ENCODE assay signal across 30 mouse cellular contexts in the genomic region with DNA sequence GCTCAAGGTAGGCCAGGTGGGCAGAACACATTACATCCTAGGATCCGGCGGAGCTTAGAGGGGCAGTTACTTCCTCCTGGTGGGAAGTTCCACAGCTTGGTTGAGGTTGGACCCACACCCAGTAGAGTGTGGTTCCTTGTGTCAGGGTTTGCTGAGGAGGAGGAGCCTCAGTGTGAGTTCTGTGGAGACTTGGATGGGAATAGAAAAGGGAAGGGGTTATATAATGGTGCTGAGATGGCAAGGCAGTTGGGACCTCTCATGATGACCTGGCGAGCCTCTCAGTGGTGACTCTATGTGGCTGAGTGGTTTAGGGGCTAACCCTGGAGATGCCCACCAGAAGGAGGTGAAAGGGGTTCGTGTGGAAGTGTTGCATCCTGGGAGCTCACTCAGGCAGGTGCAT. TPM values are rescaled to one million over a fixed set of nuclear protein-coding genes. Genes with fewer than 3 reads are reported as not detected.
DNase-seq lines count a peak whose midpoint lies in the region; ATAC-seq and TF ChIP-seq lines count a peak whose summit lies in the region.
"Had no signal": no experiment of that assay in that cellular context is flagged by ENCODE, and none has a peak within 500 bp of the region (broad histone marks: within the 10 kb centered on the region; RNA-seq: fewer than 3 reads in every experiment).

No protein-coding gene starts in this region.

- no peak for TF ChIP-seq CTCF in gastrocnemius, adult 2 months (IDR thresholded peaks at IDR 0.05)

- peak overlapping the region; percentile 60 for H3K9ac ChIP-seq in heart, embryonic 13.5 days
- H3K9ac ChIP-seq in kidney, embryonic 15.5 days: no peak overlapping the region
- H3K9ac ChIP-seq in midbrain, embryonic 11.5 days (ENCODE audit: low read length): no peak overlapping the region
- no peak overlapping the region for H3K9ac ChIP-seq in midbrain, embryonic 13.5 days (replicated peaks)
- H3K9ac ChIP-seq: embryonic facial prominence, embryonic 12.5 days; hindbrain, embryonic 15.5 days; liver, embryonic 12.5 days; liver, postnatal 0 days; stomach, embryonic 15.5 days had no signal

- H3K4me3 ChIP-seq in gastrocnemius, adult 2 months: no peak overlapping the region
- no peak overlapping the region for H3K4me3 ChIP-seq in heart, embryonic 13.5 days
- H3K4me3 ChIP-seq in kidney, embryonic 15.5 days (replicated peaks): no peak overlapping the region
- H3K4me3 ChIP-seq in midbrain, embryonic 11.5 days (ENCODE audit: low read depth, low read length): no peak overlapping the region
- H3K4me3 ChIP-seq in midbrain, embryonic 13.5 days (replicated peaks): no peak overlapping the region
- H3K4me3 ChIP-seq: embryonic facial prominence, embryonic 12.5 days; hindbrain, embryonic 10.5 days; hindbrain, embryonic 15.5 days; layer of hippocampus, adult 2 months; liver, embryonic 12.5 days; megakaryocyte, embryonic 14.5 days; stomach, embryonic 15.5 days had no signal

- peaks cover 53% of the 10 kb centered on the region for H3K36me3 ChIP-seq in heart, embryonic 13.5 days
- no peaks in the 10 kb centered on the region for H3K36me3 ChIP-seq in kidney, embryonic 15.5 days
- H3K36me3 ChIP-seq in midbrain, embryonic 11.5 days (ENCODE audit: control insufficient read depth, insufficient read depth, low read length): no peaks in the 10 kb centered on the region
- no peaks in the 10 kb centered on the region for H3K36me3 ChIP-seq in midbrain, embryonic 13.5 days
- H3K36me3 ChIP-seq: embryonic facial prominence, embryonic 12.5 days; G1E; hindbrain, embryonic 10.5 days; hindbrain, embryonic 15.5 days; stomach, embryonic 15.5 days had no signal

- H3K27ac ChIP-seq in gastrocnemius, adult 2 months: peak overlapping the region; percentile 91
- H3K27ac ChIP-seq in heart, embryonic 13.5 days (replicated peaks): peak overlapping the region; percentile 88
- H3K27ac ChIP-seq in kidney, embryonic 15.5 days: 0 out of 2 replicates have a peak overlapping the region, but pooled peaks have one; percentile 7
- no peak overlapping the region for H3K27ac ChIP-seq in midbrain, embryonic 11.5 days (ENCODE audit: low read depth, low read length)
- H3K27ac ChIP-seq in midbrain, embryonic 13.5 days: no peak overlapping the region
- H3K27ac ChIP-seq: embryonic facial prominence, embryonic 12.5 days; hindbrain, embryonic 15.5 days; liver, embryonic 12.5 days; stomach, embryonic 15.5 days had no signal

- ATAC-seq in heart, embryonic 13.5 days (ENCODE audit: extremely low read depth, insufficient number of reproducible peaks, low FRiP score, low TSS enrichment): no peak
- ATAC-seq in kidney, embryonic 15.5 days (replicated peaks; ENCODE audit: low FRiP score): no peak
- no peak for ATAC-seq in midbrain, embryonic 11.5 days (ENCODE audit: low FRiP score)
- ATAC-seq in midbrain, embryonic 13.5 days: no peak
- ATAC-seq: forebrain, embryonic 14.5 days; inflammation-experienced regulatory T-cells, adult 6 months; liver, embryonic 12.5 days had no signal

- intact Hi-C loops in gastrocnemius, adult 2 months (cut with DNase I): loop anchor here (2.0 kb wide), 2 partner anchors 21 to 23 kb away; no protein-coding TSS in a partner anchor

- WGBS in heart, embryonic 13.5 days: 74% methylated on average over 4 of the region's 4 CpGs
- WGBS in kidney, embryonic 15.5 days: 90% methylated on average over 4 of the region's 4 CpGs
- 81% methylated on average over 4 of the region's 4 CpGs for WGBS in midbrain, embryonic 11.5 days
- WGBS in midbrain, embryonic 13.5 days: 74% methylated on average over 4 of the region's 4 CpGs

- peaks cover 90% of the 10 kb centered on the region for H3K4me1 ChIP-seq in heart, embryonic 13.5 days
- peaks cover 39% of the 10 kb centered on the region for H3K4me1 ChIP-seq in kidney, embryonic 15.5 days
- H3K4me1 ChIP-seq in midbrain, embryonic 11.5 days (ENCODE audit: control insufficient read depth, insufficient read depth, low read length): no peaks in the 10 kb centered on the region
- H3K4me1 ChIP-seq in midbrain, embryonic 13.5 days (replicated peaks): 0 out of 2 replicates have a peak, but pooled peaks cover 8% of the 10 kb centered on the region
- H3K4me1 ChIP-seq: hindbrain, embryonic 15.5 days; stomach, embryonic 15.5 days had no signal

- H3K4me2 ChIP-seq in heart, embryonic 13.5 days: 0 out of 2 replicates have a peak overlapping the region, but pooled peaks have one; percentile 16
- H3K4me2 ChIP-seq in kidney, embryonic 15.5 days: no peak overlapping the region
- H3K4me2 ChIP-seq in midbrain, embryonic 11.5 days: no peak overlapping the region
- H3K4me2 ChIP-seq in midbrain, embryonic 13.5 days (replicated peaks): no peak overlapping the region
- H3K4me2 ChIP-seq: embryonic facial prominence, embryonic 12.5 days; hindbrain, embryonic 15.5 days; liver, embryonic 12.5 days; stomach, embryonic 15.5 days had no signal

- no peaks in the 10 kb centered on the region for H3K9me3 ChIP-seq in heart, embryonic 13.5 days
- no peaks in the 10 kb centered on the region for H3K9me3 ChIP-seq in kidney, embryonic 15.5 days (replicated peaks)
- H3K9me3 ChIP-seq in midbrain, embryonic 11.5 days (ENCODE audit: control insufficient read depth, low read length): no peaks in the 10 kb centered on the region
- H3K9me3 ChIP-seq in midbrain, embryonic 13.5 days: no peaks in the 10 kb centered on the region
- H3K9me3 ChIP-seq: embryonic facial prominence, embryonic 12.5 days; G1E; hindbrain, embryonic 10.5 days; hindbrain, embryonic 15.5 days; liver, embryonic 12.5 days; megakaryocyte, embryonic 14.5 days; stomach, embryonic 15.5 days had no signal

- H3K27me3 ChIP-seq in heart, embryonic 13.5 days (replicated peaks): peaks cover 4% of the 10 kb centered on the region; the same call in 1 of the 2 replicates
- H3K27me3 ChIP-seq in kidney, embryonic 15.5 days: no peaks in the 10 kb centered on the region
- H3K27me3 ChIP-seq in midbrain, embryonic 11.5 days (ENCODE audit: control insufficient read depth, insufficient read depth, low read length): no peaks in the 10 kb centered on the region
- no peaks in the 10 kb centered on the region for H3K27me3 ChIP-seq in midbrain, embryonic 13.5 days
- H3K27me3 ChIP-seq: embryonic facial prominence, embryonic 12.5 days; hindbrain, embryonic 15.5 days; liver, embryonic 12.5 days; stomach, embryonic 15.5 days had no signal

- DNase-seq in gastrocnemius, adult 2 months: no peak
- DNase-seq in gastrocnemius, postnatal 25 days: no peak
- no peak for DNase-seq in heart, adult 8-10 months (ENCODE audit: low spot score)
- DNase-seq in kidney, postnatal 14 days: no peak
- DNase-seq in midbrain, embryonic 11.5 days (ENCODE audit: low spot score, missing footprints): peak; percentile 47
- DNase-seq: adrenal gland, postnatal 10 days; cerebellum, adult 9-10 months; embryo, embryonic 11 days; kidney, adult 11 months; kidney, postnatal 36 days; left cerebral cortex, postnatal 4 days; liver, postnatal 0 days; lung, postnatal 14 days; midbrain, embryonic 14.5 days; retina, postnatal 1 day; right cerebral cortex, postnatal 14 days; thymus, postnatal 14 days had no signal

RNA-seq across cellular contexts. Expression of a gene that starts 25.1 kb away (rescaled TPM):
- 100 to 1,000 TPM; 173 to 208 TPM for total RNA-seq in gastrocnemius, adult 2 months (2021)
- 100 to 1,000 TPM; 205 to 220 TPM for total RNA-seq in gastrocnemius, postnatal 25 days (2021)
- 171 and 182 TPM in 2 replicates for polyA plus RNA-seq in heart, embryonic 13.5 days (2015; fragmentation: Nextera tagmentation; extraction: Ambion mirVana)
- total RNA-seq in heart, adult 8-10 months (2022): 100 to 1,000 TPM; 233 to 302 (median 283) TPM
- 8.2 TPM in 2 replicates for polyA plus RNA-seq in kidney, embryonic 15.5 days (2015; fragmentation: Nextera tagmentation; extraction: Ambion mirVana)
- polyA plus RNA-seq in midbrain, embryonic 11.5 days (2014; fragmentation: Nextera tagmentation; extraction: Ambion mirVana): 2.7 and 3.4 TPM in 2 replicates
- 0.39 and 0.76 TPM in 2 replicates for polyA plus RNA-seq in midbrain, embryonic 13.5 days (2015; fragmentation: Nextera tagmentation; extraction: Ambion mirVana)

Comparison
In these comparisons a context has a peak if more than half of its experiments do, and no peak if none do; other contexts are left out.
1. H3K27ac ChIP-seq: peak in gastrocnemius, adult 2 months (single experiment), heart, embryonic 13.5 days (single experiment) and kidney, embryonic 15.5 days (single experiment); none in midbrain, embryonic 11.5 days (single experiment) and midbrain, embryonic 13.5 days (single experiment).
2. RNA of a gene that starts 25.1 kb away (polyA plus RNA-seq): 171 to 182 TPM in heart, embryonic 13.5 days; 8.2 TPM in kidney, embryonic 15.5 days, 2.7 to 3.4 TPM in midbrain, embryonic 11.5 days and 0.39 to 0.76 TPM in midbrain, embryonic 13.5 days; every median in the first group is over 10 times any median in the second.